Mouse (Mus musculus) embryonic facial prominence, embryonic 11.5 days (tissue): ENCODE results near the gene Gm43191. TPM values are rescaled to one million over a fixed set of nuclear protein-coding genes. Genes with fewer than 3 reads are reported as not detected.

ENCODE experiments used
- ATAC-seq: fragments of 200-750 bp; cut with Nextera tagmentation; replicated peaks from 2 replicates; pipeline ENCODE4 v1.8.0; 2017; ENCODE audit warnings: low read depth; ENCODE audit not compliant: insufficient number of reproducible peaks, low FRiP score, low TSS enrichment
- DNase-seq: peaks from one replicate; pipeline ENCODE4 v3.0.0-alpha.2; 2015; ENCODE audit warnings: low spot score
- H3K27ac ChIP-seq: fragments of 300-500 bp; sonication (generic); replicated peaks from 2 replicates; pipeline ENCODE4 v1.5.1; 2014; ENCODE audit warnings: mild to moderate bottlenecking, low read depth, low read length, control low read depth
- H3K27me3 ChIP-seq: fragments of 300-500 bp; sonication (generic); 2 replicates; pipeline ENCODE4 v1.6.1; 2014; ENCODE audit warnings: mild to moderate bottlenecking, low read length, moderate library complexity, mixed read lengths; ENCODE audit not compliant: control insufficient read depth, insufficient read depth
- H3K36me3 ChIP-seq: fragments of 300-500 bp; sonication (generic); replicated peaks from 2 replicates; pipeline ENCODE4 v1.6.1; 2014; ENCODE audit warnings: low read depth, mild to moderate bottlenecking, low read length, moderate library complexity, mixed read lengths; ENCODE audit not compliant: control insufficient read depth, insufficient read depth
- H3K4me1 ChIP-seq: fragments of 300-500 bp; sonication (generic); 2 replicates; pipeline ENCODE4 v1.6.1; 2014; ENCODE audit warnings: low read length, mixed read lengths; ENCODE audit not compliant: control insufficient read depth, insufficient read depth
- H3K4me2 ChIP-seq: fragments of 300-500 bp; sonication (generic); 2 replicates; pipeline ENCODE4 v1.6.1; 2014; ENCODE audit warnings: low read depth, mild to moderate bottlenecking, control low read depth, low read length, moderate library complexity
- H3K4me3 ChIP-seq: fragments of 300-500 bp; sonication (generic); 2 replicates; pipeline ENCODE4 v1.5.1; 2014; ENCODE audit warnings: low read depth, low read length, control low read depth
- H3K9ac ChIP-seq: fragments of 300-500 bp; sonication (generic); replicated peaks from 2 replicates; pipeline ENCODE4 v1.6.1; 2014; ENCODE audit warnings: mild to moderate bottlenecking, control low read depth, low read length
- H3K9me3 ChIP-seq: fragments of 300-500 bp; sonication (generic); replicated peaks from 2 replicates; pipeline ENCODE4 v1.6.1; 2016; ENCODE audit warnings: mild to moderate bottlenecking, low read length, inconsistent platforms, mixed read lengths; ENCODE audit not compliant: control insufficient read depth
- WGBS: fragments of 180-500 bp; shearing (Covaris S2); extraction: QIAGEN DNeasy Blood & Tissue Kit; methylation state at CpG from one replicate; pipeline ENCODE4 v1.1.7; 2014; 5-methylcytosine and 5-hydroxymethylcytosine counted together
- polyA plus RNA-seq: library from polyadenylated mRNA; unstranded; fragments of >200 nt; fragmentation: Nextera tagmentation; extraction: Ambion mirVana; gene quantifications from 2 replicates; pipeline ENCODE4 v1.2.1, GENCODE M21; 2014

The Gm43191 gene
- polyA plus RNA-seq, 1 experiment from 2014 or later: not detected

DNA sequence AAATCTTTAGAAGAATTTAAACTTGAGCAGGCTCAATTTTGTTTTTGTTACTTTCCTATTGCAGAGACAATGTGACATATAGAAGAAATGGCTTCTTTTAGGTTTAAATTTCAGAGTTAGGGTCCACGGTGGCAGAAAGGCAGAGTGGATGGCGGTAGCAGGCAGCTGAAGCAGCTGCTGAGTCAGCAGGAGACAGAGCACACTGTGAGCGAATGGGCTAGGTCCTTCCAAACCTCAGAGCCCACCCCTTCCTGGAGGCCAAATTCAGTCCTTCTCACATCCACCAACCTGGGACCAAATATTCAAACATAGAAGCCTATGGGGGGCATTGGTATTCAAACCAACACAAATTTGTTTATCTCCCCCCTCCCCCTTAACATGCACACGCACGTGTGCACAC, 79.3 kb downstream of the Gm43191 start:
- 88% methylated on average over 5 of the region's 5 CpGs for WGBS
- H3K27ac ChIP-seq: no peak overlapping the region
- DNase-seq (no peak), ATAC-seq (no peak)
- H3K4me1 ChIP-seq: no peaks in the 10 kb centered on the region
- H3K4me2 ChIP-seq: no peak overlapping the region
- H3K4me3 ChIP-seq: no peak overlapping the region
- H3K27me3 ChIP-seq: no peaks in the 10 kb centered on the region
- H3K36me3 ChIP-seq: no peaks in the 10 kb centered on the region
- no peak overlapping the region for H3K9ac ChIP-seq
- no peaks in the 10 kb centered on the region for H3K9me3 ChIP-seq

DNA sequence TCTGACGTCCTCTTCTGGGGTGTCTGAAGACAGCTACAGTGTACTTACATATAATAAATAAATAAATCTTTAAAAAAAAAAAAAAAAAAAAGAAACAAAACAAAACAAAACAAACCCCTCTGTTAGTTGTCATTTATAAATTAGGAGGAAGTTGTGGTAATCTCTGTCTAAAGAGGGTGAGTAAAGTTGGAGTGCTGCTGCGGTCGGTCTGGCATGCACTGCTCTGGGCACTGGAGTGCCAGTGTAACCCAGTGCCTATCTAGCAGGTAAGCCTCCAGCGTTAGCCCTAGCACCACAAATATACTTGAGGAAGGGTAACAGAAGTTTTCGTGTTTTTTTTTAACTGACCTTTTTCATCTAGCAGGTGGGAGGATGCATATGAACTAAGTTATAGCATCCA, 80.1 kb downstream of the Gm43191 start:
- Histone ChIP-seq H3K4me3 (no peak overlapping the region), H3K36me3 (no peaks in the 10 kb centered on the region), H3K9me3 (no peaks in the 10 kb centered on the region), H3K4me1 (no peaks in the 10 kb centered on the region), H3K4me2 (no peak overlapping the region), H3K27me3 (no peaks in the 10 kb centered on the region), H3K27ac (no peak overlapping the region), H3K9ac (no peak overlapping the region)
- ATAC-seq: no peak
- WGBS: 89% methylated on average over 5 of the region's 5 CpGs
- no peak for DNase-seq

DNA sequence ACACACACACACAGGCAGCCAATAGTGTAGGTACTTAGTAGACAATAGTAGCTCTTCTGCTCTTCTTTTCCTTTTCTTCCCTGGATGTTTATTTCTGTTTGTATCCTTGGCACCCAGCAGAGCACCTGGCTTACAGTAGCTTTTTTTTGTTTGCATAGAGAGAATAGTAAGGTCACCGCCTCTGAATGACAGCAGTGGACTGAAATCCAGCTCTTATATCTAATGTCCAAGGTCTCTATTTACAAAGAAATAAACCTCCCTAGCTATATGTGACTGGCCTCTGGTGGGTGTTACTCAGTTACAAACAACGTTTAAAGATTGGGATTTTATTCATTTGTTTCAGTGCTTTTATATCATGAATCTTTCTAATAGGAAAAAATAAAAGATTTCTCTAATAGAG, 81.4 kb downstream of the Gm43191 start:
- no peak for ATAC-seq
- no peaks in the 10 kb centered on the region for H3K36me3 ChIP-seq

DNA sequence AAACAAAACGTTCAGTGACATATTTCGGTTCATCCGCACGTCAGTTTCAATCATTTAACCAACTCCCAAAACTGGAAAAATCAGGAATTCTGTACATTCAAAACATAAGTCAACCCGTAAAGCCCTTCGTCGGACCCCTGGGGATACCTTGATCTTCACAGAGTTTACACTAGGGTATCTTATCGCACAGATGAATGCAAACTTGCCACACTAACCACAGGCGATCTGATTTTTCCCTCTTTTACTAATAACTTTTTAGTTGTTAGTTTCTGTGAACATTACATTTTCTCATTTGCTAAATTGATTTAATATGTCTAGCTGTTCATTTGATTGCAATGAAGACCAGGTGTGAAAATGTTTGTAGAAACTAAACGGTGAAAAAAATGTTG, 85.5 kb downstream of the Gm43191 start:
- no peaks in the 10 kb centered on the region for H3K36me3 ChIP-seq
- H3K9ac ChIP-seq: peak overlapping the region; percentile 75
- H3K9me3 ChIP-seq: no peaks in the 10 kb centered on the region
- H3K27me3 ChIP-seq: no peaks in the 10 kb centered on the region
- H3K4me2 ChIP-seq: peak overlapping the region; percentile 62
- H3K4me3 ChIP-seq: peak overlapping the region; percentile 79
- no peaks in the 10 kb centered on the region for H3K4me1 ChIP-seq
- no peak overlapping the region for H3K27ac ChIP-seq
- ATAC-seq: no peak
- peak; percentile 17 for DNase-seq
- 9% methylated on average over 10 of the region's 10 CpGs for WGBS

More for the DNA sequence above, 81.4 kb downstream of the Gm43191 start:
- Histone ChIP-seq H3K27ac (no peak overlapping the region), H3K9me3 (no peaks in the 10 kb centered on the region), H3K27me3 (no peaks in the 10 kb centered on the region), H3K9ac (no peak overlapping the region), H3K4me2 (no peak overlapping the region), H3K4me1 (no peaks in the 10 kb centered on the region), H3K4me3 (no peak overlapping the region)
- 83% methylated on average over 2 of the region's 2 CpGs for WGBS
- DNase-seq: no peak

DNA sequence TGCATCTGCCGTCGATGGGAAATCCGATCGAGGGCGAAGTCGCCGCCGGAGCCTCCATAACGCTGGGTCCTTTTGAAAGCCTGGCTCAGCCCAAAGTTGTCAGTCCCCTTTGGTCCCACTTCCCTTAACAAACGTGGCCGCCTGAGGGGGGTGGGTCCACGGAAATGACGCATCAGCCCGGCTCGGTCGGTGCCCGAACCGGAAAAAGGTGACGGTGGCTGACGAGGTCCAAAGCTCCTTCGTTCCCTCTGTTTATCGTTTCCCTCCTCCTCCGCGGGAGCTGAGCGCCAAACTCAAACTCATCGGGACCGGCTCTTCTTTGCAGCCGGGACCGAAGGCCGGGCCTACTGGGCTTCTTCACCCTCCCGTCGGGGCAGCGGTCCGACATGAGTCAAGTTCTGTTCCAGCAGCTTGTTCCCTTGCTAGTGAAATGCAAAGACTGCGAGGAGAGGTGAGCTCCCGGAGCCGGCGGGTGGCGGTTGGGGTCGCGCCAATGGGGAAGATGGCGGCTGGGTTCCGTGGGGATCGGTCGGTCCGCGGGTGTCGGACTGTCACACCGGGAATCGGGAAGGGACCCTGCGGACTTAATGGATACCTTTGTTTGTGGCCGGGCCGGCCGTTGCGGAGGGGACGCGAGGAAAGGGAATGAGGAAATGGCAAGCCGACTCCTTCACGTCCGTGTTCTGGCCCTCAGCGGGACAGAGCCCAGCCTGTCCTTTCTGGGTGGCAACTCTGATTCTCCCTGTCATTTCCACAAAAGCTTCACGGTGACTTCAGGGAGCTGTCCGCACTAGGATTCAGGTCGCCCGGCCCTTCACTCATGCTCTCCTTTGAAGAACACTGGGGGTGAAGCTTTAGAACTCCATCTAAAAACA, 86.1 kb downstream of the Gm43191 start, which contains the start of gene Sass6:
Gene Sass6, plus strand, starts transcription at position 255 of the 875 bp plus-strand sequence.
- under 1% methylated on average over 65 of the region's 65 CpGs for WGBS
- no peaks in the 10 kb centered on the region; the same call in 1 of the 2 replicates for H3K36me3 ChIP-seq
- peak within 1 kb of the TSS; percentile 48 for H3K27ac ChIP-seq
- peak within 1 kb of the TSS; percentile 75 for H3K9ac ChIP-seq
- H3K4me2 ChIP-seq: peak within 1 kb of the TSS; percentile 62
- no peaks in the 10 kb centered on the region for H3K27me3 ChIP-seq
- H3K4me1 ChIP-seq: no peaks in the 10 kb centered on the region
- H3K4me3 ChIP-seq: peak within 1 kb of the TSS; percentile 79
- H3K9me3 ChIP-seq: no peaks in the 10 kb centered on the region
- ATAC-seq (peak; percentile 96), DNase-seq (peak; percentile 99)

DNA sequence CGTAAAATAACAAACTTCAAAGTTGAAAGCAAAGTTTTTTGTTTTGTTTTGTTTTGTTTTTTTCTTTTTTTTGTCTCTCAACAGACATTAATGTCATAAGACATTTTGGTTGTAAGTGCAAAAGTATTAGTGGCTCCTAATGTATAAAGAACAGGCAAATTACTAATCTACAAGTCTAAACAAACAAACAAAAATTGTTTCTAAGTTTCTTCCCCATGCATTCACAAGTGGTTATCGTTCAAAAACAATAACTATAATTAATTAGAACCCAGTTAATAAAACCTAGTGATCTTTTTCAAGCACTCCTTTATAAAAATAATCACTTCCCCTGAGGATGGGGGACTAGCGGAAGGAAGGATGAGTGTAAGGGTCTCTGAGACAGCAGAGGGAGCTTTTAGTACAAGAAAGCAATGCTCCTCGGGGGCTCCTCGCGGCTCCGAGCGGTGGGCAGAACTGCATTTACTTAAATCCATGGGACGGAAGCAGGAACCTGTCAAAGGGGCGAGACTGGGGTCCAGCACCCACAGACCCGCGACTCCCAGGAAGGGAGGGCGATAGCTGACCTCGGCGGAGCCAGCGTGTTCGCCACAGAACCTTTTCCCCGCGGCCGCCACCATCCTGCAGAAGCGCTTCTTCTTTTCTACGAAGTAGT, 86.9 kb downstream of the Gm43191 start:
- 3% methylated on average over 22 of the region's 22 CpGs for WGBS
- Histone ChIP-seq H3K9me3 (no peaks in the 10 kb centered on the region), H3K4me2 (peak overlapping the region; percentile 36), H3K4me1 (no peaks in the 10 kb centered on the region), H3K27me3 (no peaks in the 10 kb centered on the region), H3K4me3 (peak overlapping the region; percentile 79), H3K36me3 (peaks cover 2% of the 10 kb centered on the region), H3K9ac (peak overlapping the region; percentile 75), H3K27ac (peak overlapping the region; percentile 48)
- peak; percentile 82 for ATAC-seq
- peak; percentile 59 for DNase-seq

Other genes starting within 250 kb of the Gm43191 start
- 110 and 112 TPM in 2 replicates for gene Rtca, start 173.1 kb downstream of the Gm43191 start, polyA plus RNA-seq
- 11.5 and 11.9 TPM in 2 replicates for gene Dbt, start 168.2 kb downstream of the Gm43191 start, polyA plus RNA-seq
- gene Lrrc39, start 118.3 kb downstream of the Gm43191 start, polyA plus RNA-seq: 0.26 and 0.84 TPM in 2 replicates
- gene Sass6, start 86.3 kb downstream of the Gm43191 start, polyA plus RNA-seq: 38.7 TPM in 2 replicates
- 18.3 and 25.4 TPM in 2 replicates for gene Trmt13, start 66.7 kb downstream of the Gm43191 start, polyA plus RNA-seq
- 102 and 105 TPM in 2 replicates for gene Mfsd14a, start 18.6 kb downstream of the Gm43191 start, polyA plus RNA-seq
- gene Slc35a3, start 31.6 kb upstream of the Gm43191 start, polyA plus RNA-seq: 6.6 and 7.0 TPM in 2 replicates
- 14.7 and 15.6 TPM in 2 replicates for gene Agl, start 126.9 kb upstream of the Gm43191 start, polyA plus RNA-seq
- gene Frrs1, start 178.2 kb upstream of the Gm43191 start, polyA plus RNA-seq: 10.6 and 11.6 TPM in 2 replicates